Mouse (Mus musculus) thymus, adult 2 months (tissue): ENCODE measurements around the gene Ptcd3.

ENCODE experiments used
- CTCF ChIP-seq: fragments of 200-500 bp; IDR thresholded peaks from 2 replicates; pipeline ENCODE4 v1.5.1; 2012; ENCODE audit warnings: mild to moderate bottlenecking, control low read depth, low read length, moderate library complexity, borderline replicate concordance; ENCODE audit not compliant: control insufficient read depth, poor library complexity, insufficient read depth; ENCODE audit errors: extremely low read depth
- POLR2A ChIP-seq: fragments of 200-500 bp; IDR thresholded peaks from 2 replicates; pipeline ENCODE4 v1.6.1; 2012; ENCODE audit warnings: mild to moderate bottlenecking, low read length, control low read depth, moderate library complexity; ENCODE audit not compliant: control insufficient read depth, poor library complexity, insufficient read depth; ENCODE audit errors: extremely low read depth

DNA sequence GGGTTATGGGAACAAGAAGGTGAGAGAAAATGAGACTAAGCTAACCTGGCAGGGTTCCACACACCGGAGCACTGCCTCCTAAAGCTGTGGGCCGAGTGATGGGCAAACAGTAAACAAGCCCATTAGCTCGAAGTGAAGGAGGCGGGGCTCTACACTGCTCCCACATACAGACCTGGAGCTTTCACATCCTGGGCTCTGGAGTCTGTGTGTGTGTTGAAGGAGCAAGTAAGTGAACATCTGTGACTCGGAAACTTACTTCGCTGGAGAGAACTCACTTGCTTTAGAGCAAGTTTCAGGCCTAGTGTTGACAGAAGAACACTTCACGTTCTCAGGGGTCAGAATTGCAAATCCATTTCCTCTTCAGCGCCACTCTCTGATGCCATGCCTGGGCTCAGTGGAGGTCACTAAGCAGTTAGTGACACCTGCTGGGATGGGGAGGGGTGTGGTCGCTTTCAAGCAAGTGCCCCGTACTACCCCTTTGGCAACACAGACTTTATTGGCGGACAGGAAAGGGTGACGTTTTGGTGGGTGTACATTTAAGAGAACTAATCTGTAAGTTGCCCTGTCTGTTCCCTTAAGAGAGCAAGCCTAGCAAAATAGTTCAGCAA lies 22.4 kb upstream of the Ptcd3 start:
- TF ChIP-seq CTCF (no peak), POLR2A (no peak)
